Mouse (Mus musculus) liver, adult 2 months (tissue): ENCODE results near the gene Pde12. TPM values are rescaled to one million over a fixed set of nuclear protein-coding genes. Genes with fewer than 3 reads are reported as not detected.

Experiments used
- DNase-seq: peaks from one replicate; pipeline ENCODE4 v3.0.0-alpha.2; 2011; ENCODE audit warnings: low read depth, low spot score; ENCODE audit errors: extremely low read depth
- H3K27ac ChIP-seq: fragments of 200-500 bp; replicated peaks from 2 replicates; pipeline ENCODE4 v1.5.1; 2012; ENCODE audit warnings: low read depth, mild to moderate bottlenecking, control low read depth, inconsistent platforms, low read length; ENCODE audit not compliant: insufficient read depth
- H3K27me3 ChIP-seq: fragments of 200-500 bp; 2 replicates; pipeline ENCODE4 v1.6.1; 2012; ENCODE audit warnings: mild to moderate bottlenecking, moderate library complexity, low read length, inconsistent platforms; ENCODE audit not compliant: control insufficient read depth, insufficient read depth
- H3K36me3 ChIP-seq: fragments of 200-500 bp; 2 replicates; pipeline ENCODE4 v1.6.1; 2012; ENCODE audit warnings: low read length, inconsistent platforms; ENCODE audit not compliant: control insufficient read depth, insufficient read depth
- H3K4me1 ChIP-seq: fragments of 200-500 bp; 2 replicates; pipeline ENCODE4 v1.6.1; 2011; ENCODE audit warnings: low read length; ENCODE audit not compliant: control insufficient read depth, insufficient read depth
- H3K4me3 ChIP-seq: fragments of 200-500 bp; 2 replicates; pipeline ENCODE4 v1.5.1; 2011; ENCODE audit warnings: low read depth, mild to moderate bottlenecking, control low read depth, low read length, moderate library complexity; ENCODE audit not compliant: insufficient read depth
- H3K79me2 ChIP-seq: fragments of 200-500 bp; 2 replicates; pipeline ENCODE4 v1.6.1; 2012; ENCODE audit warnings: inconsistent platforms, mild to moderate bottlenecking, low read length, moderate library complexity; ENCODE audit not compliant: control insufficient read depth, insufficient read depth
- H3K9ac ChIP-seq: fragments of 200-500 bp; 2 replicates; pipeline ENCODE4 v1.6.1; 2012; ENCODE audit warnings: low read depth, mild to moderate bottlenecking, control low read depth, inconsistent platforms, low read length
- CTCF ChIP-seq: fragments of 200-500 bp; IDR thresholded peaks from 2 replicates; pipeline ENCODE4 v1.5.1; 2011; ENCODE audit warnings: low read depth, low read length, control low read depth
- POLR2A ChIP-seq: fragments of 200-500 bp; IDR thresholded peaks from 2 replicates; pipeline ENCODE4 v1.6.1; 2011; ENCODE audit warnings: low read length, control low read depth; ENCODE audit not compliant: insufficient read depth; ENCODE audit errors: extremely low read depth
- WGBS: fragments of 180-500 bp; shearing (Covaris S2); methylation state at CpG from one replicate; pipeline ENCODE4 v1.1.7; 2018; 5-methylcytosine and 5-hydroxymethylcytosine counted together
- polyA plus RNA-seq: library from polyadenylated mRNA; depleted of rRNA; stranded (reverse); fragments of >200 nt; gene quantifications from 2 replicates; pipeline ENCODE4 v1.2.3, GENCODE M21; 2012
- total RNA-seq: library from RNA; depleted of rRNA; stranded (reverse); fragments of >200 nt; gene quantifications from 2 replicates; pipeline ENCODE4 v1.2.3, GENCODE M21; 2014

The Pde12 gene
- total and polyA plus RNA-seq, 2 experiments: 2.4 to 3.5 TPM

GRCm38 (mm10) chr14:26668371-26669291, 1.1 kb downstream of the Pde12 start:
- no peak for TF ChIP-seq POLR2A
- no peak for TF ChIP-seq CTCF
- Histone ChIP-seq H3K4me3 (peak overlapping the region; percentile 97), H3K4me1 (peaks cover 11% of the 10 kb centered on the region), H3K9ac (peak overlapping the region; percentile 86), H3K27ac (no peak overlapping the region; the same call in 1 of the 2 replicates), H3K27me3 (no peaks in the 10 kb centered on the region), H3K36me3 (peaks cover 17% of the 10 kb centered on the region), H3K79me2 (peaks cover 5% of the 10 kb centered on the region; the same call in 1 of the 2 replicates)
- DNase-seq: peak; percentile 37
- WGBS: under 1% methylated on average over 73 of the region's 73 CpGs

DNA sequence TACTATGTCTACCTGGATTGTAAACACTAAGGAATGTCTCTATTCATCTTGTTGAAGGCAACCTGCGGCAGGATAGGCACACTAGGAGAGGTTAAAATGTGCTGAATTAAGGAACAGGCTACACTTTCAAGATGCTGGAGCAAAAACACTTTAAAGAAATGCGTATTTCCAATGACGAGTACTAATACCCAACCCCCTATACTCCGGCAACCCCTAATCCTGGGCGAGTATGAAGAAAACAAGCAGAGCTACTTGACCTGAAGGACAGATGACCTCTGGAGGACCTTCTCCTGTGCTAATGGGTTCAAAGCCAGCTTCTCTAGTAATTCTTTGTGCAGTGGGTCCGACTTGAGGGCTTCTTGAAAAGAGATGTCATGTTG, 1.7 kb downstream of the Pde12 start:
- no peaks in the 10 kb centered on the region for H3K27me3 ChIP-seq
- peak overlapping the region; percentile 86 for H3K9ac ChIP-seq
- no peak for DNase-seq
- 16% methylated on average over 6 of the region's 6 CpGs for WGBS
- H3K27ac ChIP-seq: no peak overlapping the region
- peaks cover 11% of the 10 kb centered on the region for H3K4me1 ChIP-seq
- peaks cover 18% of the 10 kb centered on the region for H3K36me3 ChIP-seq
- H3K4me3 ChIP-seq: peak overlapping the region; percentile 97
- TF ChIP-seq CTCF (no peak), POLR2A (no peak)
- H3K79me2 ChIP-seq: peaks cover 5% of the 10 kb centered on the region; the same call in 1 of the 2 replicates

GRCm38 (mm10) chr14:26663851-26664250, 5.8 kb downstream of the Pde12 start:
- peaks cover 3% of the 10 kb centered on the region; the same call in 1 of the 2 replicates for H3K79me2 ChIP-seq
- peaks cover 23% of the 10 kb centered on the region for H3K36me3 ChIP-seq
- H3K27me3 ChIP-seq: no peaks in the 10 kb centered on the region
- H3K4me1 ChIP-seq: peaks cover 9% of the 10 kb centered on the region; the same call in 1 of the 2 replicates
- H3K4me3 ChIP-seq: no peak overlapping the region
- H3K9ac ChIP-seq: no peak overlapping the region
- TF ChIP-seq CTCF (no peak), POLR2A (no peak)
- WGBS: 97% methylated on average over 2 of the region's 2 CpGs
- no peak for DNase-seq
- H3K27ac ChIP-seq: no peak overlapping the region

GRCm38 (mm10) chr14:26662488-26662887, 7.2 kb downstream of the Pde12 start:
- H3K27ac ChIP-seq: no peak overlapping the region
- no peak for DNase-seq
- no peaks in the 10 kb centered on the region for H3K27me3 ChIP-seq
- WGBS: 78% methylated on average over 2 of the region's 2 CpGs
- peaks cover 3% of the 10 kb centered on the region; the same call in 1 of the 2 replicates for H3K79me2 ChIP-seq
- H3K9ac ChIP-seq: no peak overlapping the region
- H3K36me3 ChIP-seq: peaks cover 28% of the 10 kb centered on the region
- no peak overlapping the region for H3K4me3 ChIP-seq
- no peak for TF ChIP-seq CTCF
- TF ChIP-seq POLR2A: no peak
- H3K4me1 ChIP-seq: 0 out of 2 replicates have a peak, but pooled peaks cover 2% of the 10 kb centered on the region

GRCm38 (mm10) chr14:26662016-26662415, 7.7 kb downstream of the Pde12 start:
- Histone ChIP-seq H3K27me3 (no peaks in the 10 kb centered on the region), H3K27ac (no peak overlapping the region), H3K9ac (no peak overlapping the region), H3K79me2 (peaks cover 3% of the 10 kb centered on the region; the same call in 1 of the 2 replicates), H3K4me3 (no peak overlapping the region), H3K4me1 (0 out of 2 replicates have a peak, but pooled peaks cover 2% of the 10 kb centered on the region), H3K36me3 (peaks cover 32% of the 10 kb centered on the region)
- DNase-seq: no peak
- no peak for TF ChIP-seq POLR2A
- TF ChIP-seq CTCF: no peak
- 68% methylated on average over 3 of the region's 3 CpGs for WGBS
